Mouse (Mus musculus): ENCODE measurements at regions not wholly inside any gene's neighbourhood (a gene's known extent, or its start where the extent isn't known, plus 50 kb on each side); places are given as distances from the start of the nearest gene placed in this dataset.

DNA sequence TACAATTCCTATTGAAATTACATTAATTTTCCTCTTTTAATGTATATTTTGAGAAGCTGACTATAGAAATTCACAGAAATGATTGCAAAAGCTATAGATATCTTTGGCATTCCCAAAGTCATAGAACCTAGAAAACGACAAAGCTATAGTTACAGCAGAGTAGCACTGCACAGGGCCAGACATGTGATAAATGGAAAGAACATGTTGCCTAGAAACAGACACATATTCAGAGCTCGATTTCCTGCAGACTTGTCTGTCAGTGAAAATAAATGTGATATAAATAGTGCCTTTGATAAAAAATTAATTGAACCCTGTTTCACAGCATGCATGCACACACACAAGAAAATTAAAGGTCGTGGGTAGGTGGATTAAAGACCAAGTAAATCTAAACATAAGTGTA, 182.8 kb upstream of the Atp10a start:
- no peaks in the 10 kb centered on the region for H3K36me3 ChIP-seq (replicated peaks; ENCODE audit: low read length)
- H3K4me1 ChIP-seq, result no peaks in the 10 kb centered on the region
- TF ChIP-seq GATA1 (IDR thresholded peaks at IDR 0.05; ENCODE audit: borderline replicate concordance, low read length) (no peak), FLI1 (IDR thresholded peaks at IDR 0.05; ENCODE audit: low read length) (no peak)
- H3K27me3 ChIP-seq (replicated peaks), result no peaks in the 10 kb centered on the region
- H3K9me3 ChIP-seq, result no peaks in the 10 kb centered on the region
- no peak overlapping the region for H3K4me3 ChIP-seq (replicated peaks)

GRCm38 (mm10) chr7:58475139-58475538, 180.8 kb upstream of the Atp10a start:
- Histone ChIP-seq H3K4me3 (replicated peaks) (no peak overlapping the region), H3K36me3 (replicated peaks; ENCODE audit: low read length) (no peaks in the 10 kb centered on the region), H3K27me3 (replicated peaks) (no peaks in the 10 kb centered on the region), H3K4me1 (no peaks in the 10 kb centered on the region), H3K9me3 (no peaks in the 10 kb centered on the region)
- TF ChIP-seq GATA1 (IDR thresholded peaks at IDR 0.05; ENCODE audit: borderline replicate concordance, low read length) (no peak), FLI1 (IDR thresholded peaks at IDR 0.05; ENCODE audit: low read length) (no peak)

- H3K4me1 ChIP-seq, result no peaks in the 10 kb centered on the region
- H3K9me3 ChIP-seq, result no peaks in the 10 kb centered on the region
- no peak overlapping the region for H3K4me3 ChIP-seq (replicated peaks)
- no peaks in the 10 kb centered on the region for H3K36me3 ChIP-seq (replicated peaks; ENCODE audit: low read length)
- TF ChIP-seq GATA1 (IDR thresholded peaks at IDR 0.05; ENCODE audit: borderline replicate concordance, low read length), result no peak
- no peak for TF ChIP-seq FLI1 (IDR thresholded peaks at IDR 0.05; ENCODE audit: low read length)
- no peaks in the 10 kb centered on the region for H3K27me3 ChIP-seq (replicated peaks)
Measured at GRCm38 (mm10) chr7:58488250-58488649, 167.7 kb upstream of the Atp10a start.
